Mouse (Mus musculus) stomach, postnatal 0 days (tissue): ENCODE measurements around the gene Ptprq. TPM values are rescaled to one million over a fixed set of nuclear protein-coding genes. Genes with fewer than 3 reads are reported as not detected.

Source experiments
- ATAC-seq: fragments of 200-750 bp; cut with Nextera tagmentation; 2 replicates; pipeline ENCODE4 v1.8.0; 2017; ENCODE audit not compliant: low FRiP score, low TSS enrichment
- DNase-seq: peaks from one replicate; pipeline ENCODE4 v3.0.0-alpha.2; 2016; ENCODE audit warnings: low spot score
- H3K27ac ChIP-seq: fragments of 300-500 bp; sonication (generic); replicated peaks from 2 replicates; pipeline ENCODE4 v1.5.1; 2014; ENCODE audit warnings: mild to moderate bottlenecking, control low read depth
- H3K27me3 ChIP-seq: fragments of 300-500 bp; sonication (generic); 2 replicates; pipeline ENCODE4 v1.6.1; 2014; ENCODE audit warnings: low read length; ENCODE audit not compliant: control insufficient read depth, insufficient read depth
- H3K36me3 ChIP-seq: fragments of 300-500 bp; sonication (generic); 2 replicates; pipeline ENCODE4 v1.6.1; 2014; ENCODE audit warnings: low read length, mixed read lengths; ENCODE audit not compliant: control insufficient read depth, insufficient read depth
- H3K4me1 ChIP-seq: fragments of 300-500 bp; sonication (generic); replicated peaks from 2 replicates; pipeline ENCODE4 v1.6.1; 2014; ENCODE audit warnings: antibody characterized with exemption; ENCODE audit not compliant: control insufficient read depth, insufficient read depth
- H3K4me2 ChIP-seq: fragments of 300-500 bp; sonication (generic); replicated peaks from 2 replicates; pipeline ENCODE4 v1.6.1; 2014; ENCODE audit warnings: low read depth, mild to moderate bottlenecking, control low read depth, moderate library complexity
- H3K4me3 ChIP-seq: fragments of 300-500 bp; sonication (generic); 2 replicates; pipeline ENCODE4 v1.5.1; 2014; ENCODE audit warnings: low read depth, low read length, control low read depth
- H3K9ac ChIP-seq: fragments of 300-500 bp; sonication (generic); 2 replicates; pipeline ENCODE4 v1.6.1; 2014; ENCODE audit warnings: mild to moderate bottlenecking, low read length, control low read depth, mixed read lengths
- H3K9me3 ChIP-seq: fragments of 300-500 bp; sonication (generic); 2 replicates; pipeline ENCODE4 v1.6.1; 2016; ENCODE audit warnings: low read length; ENCODE audit not compliant: control insufficient read depth
- CTCF ChIP-seq: IDR thresholded peaks from 2 replicates; pipeline ENCODE4 v1.5.1; 2016; ENCODE audit warnings: antibody characterized with exemption, low read depth, mild to moderate bottlenecking, moderate library complexity
- EP300 ChIP-seq: optimal IDR thresholded peaks from 2 replicates; pipeline ENCODE3; 2016; ENCODE audit warnings: antibody characterized with exemption
- WGBS: fragments of 180-500 bp; shearing (Covaris S2); extraction: QIAGEN DNeasy Blood & Tissue Kit; methylation state at CpG from one replicate; pipeline ENCODE4 v1.1.7; 2014; 5-methylcytosine and 5-hydroxymethylcytosine counted together
- polyA plus RNA-seq: library from polyadenylated mRNA; unstranded; fragments of >200 nt; fragmentation: Nextera tagmentation; extraction: Ambion mirVana; gene quantifications from 2 replicates; pipeline ENCODE4 v1.2.1, GENCODE M21; 2015

The Ptprq gene
- polyA plus RNA-seq, 1 experiment from 2014 or later: 0.02 TPM

GRCm38 (mm10) chr10:107494568-107494967 lies 225.3 kb downstream of the Ptprq start, which contains the start of gene Myf6:
Myf6 (minus strand) TSS chr10:107494737.
- no peak within 1 kb of the TSS for H3K9ac ChIP-seq
- H3K27ac ChIP-seq: no peak within 1 kb of the TSS
- H3K4me3 ChIP-seq: no peak within 1 kb of the TSS
- no peak for TF ChIP-seq CTCF
- TF ChIP-seq EP300: no peak
- 89% methylated on average over 6 of the region's 6 CpGs for WGBS
- DNase-seq: no peak
- ATAC-seq: no peak
- H3K27me3 ChIP-seq: no peaks in the 10 kb centered on the region
- H3K9me3 ChIP-seq: no peaks in the 10 kb centered on the region
- H3K4me1 ChIP-seq: no peaks in the 10 kb centered on the region
- no peaks in the 10 kb centered on the region for H3K36me3 ChIP-seq
- H3K4me2 ChIP-seq: peak within 1 kb of the TSS; percentile 46

- no peak for TF ChIP-seq EP300
- 0 out of 2 replicates have a peak, but pooled peaks have one; percentile 1 for TF ChIP-seq CTCF
- H3K27ac ChIP-seq: no peak overlapping the region
- H3K4me3 ChIP-seq: peak overlapping the region; percentile 30
- DNase-seq (no peak), ATAC-seq (no peak)
- no peaks in the 10 kb centered on the region for H3K9me3 ChIP-seq
- H3K27me3 ChIP-seq: no peaks in the 10 kb centered on the region
- WGBS: 54% methylated on average over 20 of the region's 20 CpGs
- no peaks in the 10 kb centered on the region for H3K4me1 ChIP-seq
- H3K9ac ChIP-seq: no peak overlapping the region
- peak overlapping the region; percentile 46 for H3K4me2 ChIP-seq
- no peaks in the 10 kb centered on the region for H3K36me3 ChIP-seq
Observed at GRCm38 (mm10) chr10:107493580-107494474, 226.0 kb downstream of the Ptprq start.

- Histone ChIP-seq H3K27ac (no peak overlapping the region), H3K4me3 (peak overlapping the region; percentile 30), H3K9ac (0 out of 2 replicates have a peak overlapping the region, but pooled peaks have one; percentile 9), H3K4me2 (peak overlapping the region; percentile 46), H3K36me3 (no peaks in the 10 kb centered on the region), H3K4me1 (no peaks in the 10 kb centered on the region), H3K9me3 (no peaks in the 10 kb centered on the region), H3K27me3 (no peaks in the 10 kb centered on the region)
- TF ChIP-seq EP300: no peak
- TF ChIP-seq CTCF: no peak
- no peak for ATAC-seq
- WGBS: 24% methylated on average over 18 of the region's 18 CpGs
- no peak for DNase-seq
Observed at GRCm38 (mm10) chr10:107492867-107493579, 226.8 kb downstream of the Ptprq start.

- Histone ChIP-seq H3K4me1 (no peaks in the 10 kb centered on the region), H3K27ac (no peak overlapping the region), H3K4me2 (no peak overlapping the region), H3K9me3 (no peaks in the 10 kb centered on the region), H3K27me3 (no peaks in the 10 kb centered on the region), H3K36me3 (no peaks in the 10 kb centered on the region), H3K4me3 (no peak overlapping the region), H3K9ac (no peak overlapping the region)
- no peak for ATAC-seq
- TF ChIP-seq EP300 (no peak), CTCF (no peak)
- 43% methylated on average over 12 of the region's 12 CpGs for WGBS
- DNase-seq: no peak
Observed at GRCm38 (mm10) chr10:107488654-107489315, 231.1 kb downstream of the Ptprq start.

- DNase-seq (no peak), ATAC-seq (no peak)
- H3K4me2 ChIP-seq: no peak overlapping the region
Observed at GRCm38 (mm10) chr10:107486770-107487169, 233.1 kb downstream of the Ptprq start.

More at GRCm38 (mm10) chr10:107486770-107487169, 233.1 kb downstream of the Ptprq start:
- Histone ChIP-seq H3K27me3 (no peaks in the 10 kb centered on the region), H3K9me3 (no peaks in the 10 kb centered on the region), H3K4me1 (no peaks in the 10 kb centered on the region), H3K36me3 (no peaks in the 10 kb centered on the region), H3K4me3 (no peak overlapping the region), H3K27ac (no peak overlapping the region), H3K9ac (no peak overlapping the region)
- WGBS: 29% methylated on average over 12 of the region's 12 CpGs
- TF ChIP-seq EP300: no peak
- TF ChIP-seq CTCF: no peak
